Mouse (Mus musculus) hindbrain, embryonic 12.5 days (tissue): Measurements from ENCODE around the gene Rapgef3. TPM values are rescaled to one million over a fixed set of nuclear protein-coding genes. Genes with fewer than 3 reads are reported as not detected.

ENCODE experiments used
- ATAC-seq: fragments of 200-750 bp; cut with Nextera tagmentation; 2 replicates; pipeline ENCODE4 v1.8.0; 2017; ENCODE audit warnings: moderate TSS enrichment; ENCODE audit not compliant: low FRiP score
- H3K27ac ChIP-seq: fragments of 300-500 bp; sonication (generic); 2 replicates; pipeline ENCODE4 v1.5.1; 2016; ENCODE audit warnings: mild to moderate bottlenecking
- H3K27me3 ChIP-seq: fragments of 300-500 bp; sonication (generic); 2 replicates; pipeline ENCODE4 v1.6.1; 2016; ENCODE audit warnings: mild to moderate bottlenecking
- H3K36me3 ChIP-seq: fragments of 300-500 bp; sonication (generic); 2 replicates; pipeline ENCODE4 v1.6.1; 2016; ENCODE audit warnings: mild to moderate bottlenecking
- H3K4me1 ChIP-seq: fragments of 300-500 bp; sonication (generic); 2 replicates; pipeline ENCODE4 v1.6.1; 2016
- H3K4me2 ChIP-seq: fragments of 300-500 bp; sonication (generic); replicated peaks from 2 replicates; pipeline ENCODE4 v1.6.1; 2016; ENCODE audit warnings: mild to moderate bottlenecking
- H3K4me3 ChIP-seq: fragments of 300-500 bp; sonication (generic); 2 replicates; pipeline ENCODE4 v1.5.1; 2016; ENCODE audit warnings: mild to moderate bottlenecking
- H3K9ac ChIP-seq: fragments of 300-500 bp; sonication (generic); 2 replicates; pipeline ENCODE4 v1.6.1; 2016; ENCODE audit warnings: mild to moderate bottlenecking, moderate library complexity
- H3K9me3 ChIP-seq: fragments of 300-500 bp; sonication (generic); replicated peaks from 2 replicates; pipeline ENCODE4 v1.6.1; 2016; ENCODE audit warnings: mild to moderate bottlenecking
- WGBS: fragments of 180-500 bp; shearing (Covaris S2); methylation state at CpG from one replicate; pipeline ENCODE4 v1.1.7; 2016; 5-methylcytosine and 5-hydroxymethylcytosine counted together
- polyA plus RNA-seq: library from polyadenylated mRNA; unstranded; fragments of >200 nt; fragmentation: Nextera tagmentation; extraction: Ambion mirVana; gene quantifications from 2 replicates; pipeline ENCODE4 v1.2.1, GENCODE M21; 2016

Gene Rapgef3
- polyA plus RNA-seq, 1 experiment from 2014 or later: 10.7 TPM

GRCm38 (mm10) chr15:97721008-97721701 is 46.6 kb downstream of the Rapgef3 start:
- Histone ChIP-seq H3K4me2 (no peak overlapping the region), H3K27me3 (no peaks in the 10 kb centered on the region; the same call in 1 of the 2 replicates), H3K36me3 (no peaks in the 10 kb centered on the region), H3K4me1 (0 out of 2 replicates have a peak, but pooled peaks cover 3% of the 10 kb centered on the region), H3K9me3 (no peaks in the 10 kb centered on the region), H3K4me3 (no peak overlapping the region), H3K9ac (no peak overlapping the region), H3K27ac (no peak overlapping the region)
- ATAC-seq: no peak
- 78% methylated on average over 15 of the region's 15 CpGs for WGBS

GRCm38 (mm10) chr15:97720026-97720675 is 47.6 kb downstream of the Rapgef3 start:
- Histone ChIP-seq H3K4me2 (no peak overlapping the region), H3K36me3 (no peaks in the 10 kb centered on the region), H3K9ac (no peak overlapping the region), H3K9me3 (no peaks in the 10 kb centered on the region), H3K27ac (no peak overlapping the region; the same call in 1 of the 2 replicates), H3K4me3 (no peak overlapping the region), H3K27me3 (no peaks in the 10 kb centered on the region; the same call in 1 of the 2 replicates), H3K4me1 (0 out of 2 replicates have a peak, but pooled peaks cover 3% of the 10 kb centered on the region)
- 74% methylated on average over 12 of the region's 12 CpGs for WGBS
- ATAC-seq: no peak

- no peak overlapping the region for H3K9ac ChIP-seq
- no peak for ATAC-seq
- no peak overlapping the region for H3K4me3 ChIP-seq
- H3K4me2 ChIP-seq: no peak overlapping the region
- 93% methylated on average over 12 of the region's 12 CpGs for WGBS
- 0 out of 2 replicates have a peak, but pooled peaks cover 3% of the 10 kb centered on the region for H3K4me1 ChIP-seq
- no peaks in the 10 kb centered on the region for H3K36me3 ChIP-seq
- no peak overlapping the region for H3K27ac ChIP-seq
- H3K9me3 ChIP-seq: no peaks in the 10 kb centered on the region
- H3K27me3 ChIP-seq: no peaks in the 10 kb centered on the region; the same call in 1 of the 2 replicates
Measured at GRCm38 (mm10) chr15:97719494-97719893, 48.3 kb downstream of the Rapgef3 start.

GRCm38 (mm10) chr15:97718535-97719155 is 49.1 kb downstream of the Rapgef3 start:
- no peak for ATAC-seq
- H3K9me3 ChIP-seq: no peaks in the 10 kb centered on the region
- 89% methylated on average over 8 of the region's 8 CpGs for WGBS
- H3K4me2 ChIP-seq: no peak overlapping the region
- H3K27ac ChIP-seq: no peak overlapping the region
- H3K4me3 ChIP-seq: no peak overlapping the region
- no peak overlapping the region for H3K9ac ChIP-seq
- H3K27me3 ChIP-seq: no peaks in the 10 kb centered on the region; the same call in 1 of the 2 replicates
- no peaks in the 10 kb centered on the region for H3K36me3 ChIP-seq
- H3K4me1 ChIP-seq: 0 out of 2 replicates have a peak, but pooled peaks cover 3% of the 10 kb centered on the region

- H3K4me3 ChIP-seq: no peak overlapping the region
- ATAC-seq: no peak
- H3K27me3 ChIP-seq: no peaks in the 10 kb centered on the region; the same call in 1 of the 2 replicates
- no peaks in the 10 kb centered on the region for H3K36me3 ChIP-seq
- H3K4me2 ChIP-seq: 0 out of 2 replicates have a peak overlapping the region, but pooled peaks have one; percentile 13
- H3K9ac ChIP-seq: no peak overlapping the region
- WGBS: 34% methylated on average over 12 of the region's 12 CpGs
- H3K4me1 ChIP-seq: 0 out of 2 replicates have a peak, but pooled peaks cover 3% of the 10 kb centered on the region
- H3K27ac ChIP-seq: no peak overlapping the region
- no peaks in the 10 kb centered on the region for H3K9me3 ChIP-seq
Measured at GRCm38 (mm10) chr15:97717861-97718534, 49.8 kb downstream of the Rapgef3 start.

GRCm38 (mm10) chr15:97716782-97717181 is 51.0 kb downstream of the Rapgef3 start:
- Histone ChIP-seq H3K4me2 (no peak overlapping the region), H3K4me3 (no peak overlapping the region), H3K9ac (no peak overlapping the region), H3K9me3 (no peaks in the 10 kb centered on the region), H3K4me1 (0 out of 2 replicates have a peak, but pooled peaks cover 3% of the 10 kb centered on the region), H3K27me3 (no peaks in the 10 kb centered on the region; the same call in 1 of the 2 replicates), H3K36me3 (no peaks in the 10 kb centered on the region), H3K27ac (no peak overlapping the region)
- 95% methylated on average over 11 of the region's 11 CpGs for WGBS
- ATAC-seq: no peak

GRCm38 (mm10) chr15:97715734-97716133 is 52.0 kb downstream of the Rapgef3 start:
- Histone ChIP-seq H3K27ac (no peak overlapping the region), H3K27me3 (no peaks in the 10 kb centered on the region; the same call in 1 of the 2 replicates), H3K4me3 (no peak overlapping the region), H3K4me2 (no peak overlapping the region), H3K9ac (no peak overlapping the region), H3K9me3 (no peaks in the 10 kb centered on the region), H3K4me1 (0 out of 2 replicates have a peak, but pooled peaks cover 3% of the 10 kb centered on the region), H3K36me3 (no peaks in the 10 kb centered on the region)
- WGBS: 94% methylated on average over 1 of the region's 1 CpGs
- ATAC-seq: no peak

- Histone ChIP-seq H3K4me2 (no peak overlapping the region), H3K36me3 (no peaks in the 10 kb centered on the region), H3K4me1 (no peaks in the 10 kb centered on the region), H3K27ac (no peak overlapping the region), H3K4me3 (no peak overlapping the region), H3K27me3 (no peaks in the 10 kb centered on the region; the same call in 1 of the 2 replicates), H3K9me3 (no peaks in the 10 kb centered on the region), H3K9ac (no peak overlapping the region)
- WGBS: 89% methylated on average over 8 of the region's 8 CpGs
- no peak for ATAC-seq
Measured at GRCm38 (mm10) chr15:97715083-97715482, 52.7 kb downstream of the Rapgef3 start.

GRCm38 (mm10) chr15:97712546-97712945 is 55.2 kb downstream of the Rapgef3 start:
- Histone ChIP-seq H3K9me3 (no peaks in the 10 kb centered on the region), H3K9ac (no peak overlapping the region), H3K4me1 (no peaks in the 10 kb centered on the region), H3K27me3 (no peaks in the 10 kb centered on the region), H3K4me3 (no peak overlapping the region), H3K36me3 (no peaks in the 10 kb centered on the region), H3K4me2 (no peak overlapping the region), H3K27ac (no peak overlapping the region)
- no peak for ATAC-seq
- 60% methylated on average over 6 of the region's 6 CpGs for WGBS

- H3K9ac ChIP-seq: no peak overlapping the region
- no peak for ATAC-seq
- no peaks in the 10 kb centered on the region; the same call in 1 of the 2 replicates for H3K4me1 ChIP-seq
- H3K4me2 ChIP-seq: no peak overlapping the region
- no peaks in the 10 kb centered on the region for H3K36me3 ChIP-seq
- WGBS: 59% methylated on average over 6 of the region's 6 CpGs
- no peaks in the 10 kb centered on the region for H3K9me3 ChIP-seq
- H3K27me3 ChIP-seq: no peaks in the 10 kb centered on the region
- H3K27ac ChIP-seq: no peak overlapping the region
- H3K4me3 ChIP-seq: no peak overlapping the region
Measured at GRCm38 (mm10) chr15:97710906-97711305, 56.9 kb downstream of the Rapgef3 start.

GRCm38 (mm10) chr15:97705211-97706050 is 62.3 kb downstream of the Rapgef3 start, which contains the start of gene Rpap3:
Gene Rpap3, minus strand, starts transcription at chr15:97705825.
- peak within 1 kb of the TSS; percentile 60 for H3K27ac ChIP-seq
- WGBS: under 1% methylated on average over 68 of the region's 71 CpGs
- peaks cover 11% of the 10 kb centered on the region for H3K4me1 ChIP-seq
- no peaks in the 10 kb centered on the region for H3K9me3 ChIP-seq
- peak within 1 kb of the TSS; percentile 78 for H3K4me2 ChIP-seq
- H3K9ac ChIP-seq: peak within 1 kb of the TSS; percentile 96
- no peaks in the 10 kb centered on the region for H3K27me3 ChIP-seq
- peak within 1 kb of the TSS; percentile 94 for H3K4me3 ChIP-seq
- ATAC-seq: peak; percentile 90
- H3K36me3 ChIP-seq: peaks cover 24% of the 10 kb centered on the region
